Mouse (Mus musculus) spleen, adult 18-20 months (tissue): ENCODE results near the gene Lmcd1.

Experiments used
- DNase-seq, 2 experiments: peaks; one replicate each; pipeline ENCODE4 v3.0.0; 2022; ENCODE audit warnings: mixed read lengths in 2 of 2

The Lmcd1 gene

GRCm38 (mm10) chr6:112360676-112361075, 87.1 kb downstream of the Lmcd1 start:
- no peak for DNase-seq

GRCm38 (mm10) chr6:112362349-112362958, 88.9 kb downstream of the Lmcd1 start:
- peak; percentile 18 to 51 for DNase-seq

- DNase-seq: no peak
These were observed 91.0 kb downstream of the Lmcd1 start for GRCm38 (mm10) chr6:112364581-112364980.

DNA sequence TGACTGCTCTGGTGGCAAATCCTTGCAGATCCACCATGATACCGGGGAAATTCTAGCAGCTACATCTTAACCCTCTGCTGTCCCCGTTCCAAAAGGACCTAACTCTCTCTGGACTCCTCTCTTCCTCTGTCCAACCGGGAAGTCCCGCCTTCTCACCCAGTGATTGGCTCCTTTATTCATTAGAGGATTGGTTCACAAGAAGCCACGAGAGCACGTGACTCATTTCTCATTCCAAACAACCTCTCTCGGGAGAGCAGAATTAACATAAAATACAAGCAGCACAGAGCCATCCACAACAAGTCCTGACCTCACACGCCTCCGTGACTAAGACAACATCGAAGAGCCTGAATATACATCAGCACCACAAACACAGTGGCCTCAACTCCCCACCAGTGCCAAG, 91.7 kb downstream of the Lmcd1 start:
- DNase-seq: no peak

DNA sequence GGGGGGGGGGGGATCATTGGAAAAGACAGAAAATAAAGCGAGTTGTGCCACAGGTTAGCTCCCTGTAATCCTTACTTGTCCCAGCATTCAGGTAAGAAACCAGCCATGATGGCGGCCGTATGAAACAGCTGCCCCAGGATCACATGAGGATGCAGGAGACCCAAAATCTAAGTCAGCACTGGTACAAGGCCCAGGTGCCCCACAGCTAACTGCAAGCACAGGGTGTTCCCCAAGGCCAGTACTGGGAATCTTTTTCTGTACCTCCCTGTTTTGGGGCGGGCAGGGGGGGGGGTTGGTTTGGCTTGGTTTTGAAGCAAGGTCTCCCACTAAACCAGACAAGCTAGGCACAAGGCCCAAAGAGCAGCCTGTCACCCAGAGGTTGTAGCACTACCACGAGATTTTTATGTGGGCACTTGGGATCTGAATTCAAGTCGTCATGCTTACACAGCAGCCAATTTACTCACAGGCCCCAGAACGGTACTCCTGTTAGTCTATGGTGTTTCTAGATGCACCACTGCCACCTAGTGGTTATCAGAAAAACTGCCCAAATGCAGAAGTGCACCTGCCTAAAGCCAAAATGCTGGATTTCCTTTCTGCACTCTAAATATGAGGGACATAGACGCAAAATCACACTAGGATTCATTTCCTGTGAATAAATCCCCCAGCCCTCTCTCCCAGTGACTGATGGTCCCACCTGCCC, 100.5 kb downstream of the Lmcd1 start:
- DNase-seq: no peak

GRCm38 (mm10) chr6:112375661-112376392, 102.3 kb downstream of the Lmcd1 start:
- no peak for DNase-seq

DNA sequence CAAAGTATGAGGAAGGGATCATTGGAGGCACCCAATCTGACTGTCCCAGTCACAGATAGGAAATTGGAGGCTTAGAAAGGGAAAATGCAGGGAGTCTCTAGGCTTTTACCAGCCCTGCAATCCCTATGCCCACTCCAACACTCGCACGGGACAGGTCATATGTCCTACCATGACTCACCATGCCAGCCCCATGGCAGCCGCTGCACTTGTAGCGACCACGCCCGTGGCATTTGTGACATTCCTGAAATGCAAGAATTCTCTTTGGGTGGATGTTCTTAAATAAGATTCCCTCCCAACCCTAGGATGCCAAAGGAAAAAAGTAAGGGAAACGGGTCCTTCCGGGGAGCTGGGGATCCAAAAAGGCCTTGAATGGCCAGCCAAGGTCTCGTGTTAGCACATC, 105.5 kb downstream of the Lmcd1 start:
- no peak for DNase-seq
